Mouse (Mus musculus) heart, embryonic 14.5 days (tissue): ENCODE data around the gene Tmem108. TPM values are rescaled to one million over a fixed set of nuclear protein-coding genes. Genes with fewer than 3 reads are reported as not detected.

Experiments used
- ATAC-seq: fragments of 200-750 bp; cut with Nextera tagmentation; 2 replicates; pipeline ENCODE4 v1.8.0; 2017; ENCODE audit warnings: low read depth, moderate TSS enrichment; ENCODE audit not compliant: insufficient number of reproducible peaks, insufficient read depth, low FRiP score
- H3K27ac ChIP-seq, 2 experiments: fragments of 200-500 bp in 1 of 2; fragments of 300-500 bp in 1 of 2; sonication (generic) in 1 of 2; replicated peaks in 1 of 2; 2 replicates each; pipeline ENCODE4 v1.5.1; 2012 to 2014; ENCODE audit warnings: low read depth in 2 of 2, low read length in 2 of 2, control low read depth in 1 of 2, mild to moderate bottlenecking in 1 of 2, mixed read lengths in 1 of 2; ENCODE audit not compliant: control insufficient read depth in 1 of 2, insufficient read depth in 1 of 2
- H3K27me3 ChIP-seq: fragments of 300-500 bp; sonication (generic); 2 replicates; pipeline ENCODE4 v1.6.1; 2014; ENCODE audit warnings: mild to moderate bottlenecking, low read length, control low read depth; ENCODE audit not compliant: control insufficient read depth, insufficient read depth
- H3K36me3 ChIP-seq: fragments of 300-500 bp; sonication (generic); 2 replicates; pipeline ENCODE4 v1.6.1; 2014; ENCODE audit warnings: mild to moderate bottlenecking, control low read depth, low read length, mixed read lengths; ENCODE audit not compliant: control insufficient read depth, insufficient read depth
- H3K4me1 ChIP-seq, 2 experiments: fragments of 200-500 bp in 1 of 2; fragments of 300-500 bp in 1 of 2; sonication (generic) in 1 of 2; 2 replicates each; pipeline ENCODE4 v1.6.1; 2012 to 2014; ENCODE audit warnings: low read length in 2 of 2, control low read depth in 1 of 2, mixed read lengths in 1 of 2; ENCODE audit not compliant: control insufficient read depth in 2 of 2, insufficient read depth in 2 of 2
- H3K4me2 ChIP-seq: fragments of 300-500 bp; sonication (generic); 2 replicates; pipeline ENCODE4 v1.6.1; 2014; ENCODE audit warnings: mild to moderate bottlenecking, low read length
- H3K4me3 ChIP-seq, 2 experiments: fragments of 200-500 bp in 1 of 2; fragments of 300-500 bp in 1 of 2; sonication (generic) in 1 of 2; 2 replicates each; pipeline ENCODE4 v1.5.1; 2012 to 2014; ENCODE audit warnings: low read length in 2 of 2, mild to moderate bottlenecking in 2 of 2, control low read depth in 1 of 2, low read depth in 1 of 2, moderate library complexity in 1 of 2; ENCODE audit not compliant: control insufficient read depth in 1 of 2, insufficient read depth in 1 of 2
- H3K9ac ChIP-seq: fragments of 300-500 bp; sonication (generic); 2 replicates; pipeline ENCODE4 v1.6.1; 2014; ENCODE audit warnings: mild to moderate bottlenecking, low read length
- H3K9me3 ChIP-seq: fragments of 300-500 bp; sonication (generic); 2 replicates; pipeline ENCODE4 v1.6.1; 2016; ENCODE audit warnings: low read length, control low read depth; ENCODE audit not compliant: control insufficient read depth
- WGBS: fragments of 180-500 bp; shearing (Covaris S2); extraction: QIAGEN DNeasy Blood & Tissue Kit; methylation state at CpG from one replicate; pipeline ENCODE4 v1.1.7; 2014; 5-methylcytosine and 5-hydroxymethylcytosine counted together
- polyA plus RNA-seq: library from polyadenylated mRNA; unstranded; fragments of >200 nt; fragmentation: Nextera tagmentation; extraction: Ambion mirVana; gene quantifications from 2 replicates; pipeline ENCODE4 v1.2.1, GENCODE M21; 2014

Tmem108 gene
- polyA plus RNA-seq, 1 experiment from 2014 or later: 74.3 TPM

DNA sequence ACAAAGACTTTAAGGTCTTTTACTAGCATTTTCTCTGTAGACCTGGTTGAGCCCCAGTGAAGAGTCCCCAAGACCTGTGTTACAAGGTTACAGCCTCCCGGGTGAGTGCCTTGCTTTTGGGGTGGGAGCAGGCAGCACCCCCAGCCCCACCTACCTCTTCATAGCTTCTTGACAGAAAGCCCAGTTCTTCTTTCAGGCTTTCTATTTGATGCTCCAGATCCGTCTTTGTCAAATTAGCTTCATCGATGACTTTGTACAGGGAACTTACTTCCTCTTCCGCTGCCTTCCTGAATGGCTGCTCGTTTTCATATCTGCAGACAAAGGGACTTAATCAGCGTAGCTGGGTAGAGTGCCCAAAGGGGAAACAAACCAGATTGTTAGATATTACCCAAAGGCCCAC, 312.0 kb downstream of the Tmem108 start:
- WGBS: 74% methylated on average over 6 of the region's 6 CpGs
- Histone ChIP-seq H3K27ac (no peak overlapping the region), H3K4me3 (no peak overlapping the region), H3K36me3 (no peaks in the 10 kb centered on the region), H3K27me3 (no peaks in the 10 kb centered on the region), H3K4me2 (no peak overlapping the region), H3K9ac (no peak overlapping the region), H3K4me1 (peaks cover 0 to 2% of the 10 kb centered on the region in 2 experiments; a peak in 1 of 4 replicates), H3K9me3 (no peaks in the 10 kb centered on the region; the same call in 1 of the 2 replicates)
- no peak for ATAC-seq

DNA sequence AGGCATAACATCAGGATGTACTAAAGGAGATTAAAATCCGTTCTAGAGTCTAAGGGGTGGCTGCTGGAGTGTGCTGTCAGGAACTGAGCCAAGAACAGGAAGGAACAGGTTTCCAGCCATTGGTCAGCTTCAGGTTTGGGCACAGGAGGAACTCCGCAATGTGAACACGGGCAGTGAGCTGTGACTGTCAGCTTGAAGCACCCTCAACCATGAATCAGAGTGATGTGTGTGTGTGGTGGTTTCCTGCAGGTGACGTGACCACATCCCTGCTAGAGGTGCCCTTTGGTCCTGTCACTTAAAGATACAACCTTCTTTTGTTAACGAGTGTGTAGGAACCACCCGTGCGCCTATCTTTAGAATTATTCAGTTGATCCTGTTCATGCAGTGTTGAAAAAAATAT, 312.5 kb downstream of the Tmem108 start:
- no peak overlapping the region for H3K9ac ChIP-seq
- no peaks in the 10 kb centered on the region for H3K27me3 ChIP-seq
- H3K4me1 ChIP-seq: peaks cover 0 to 2% of the 10 kb centered on the region in 2 experiments; a peak in 1 of 4 replicates
- WGBS: 55% methylated on average over 7 of the region's 7 CpGs
- no peak overlapping the region for H3K4me2 ChIP-seq
- no peaks in the 10 kb centered on the region; the same call in 1 of the 2 replicates for H3K9me3 ChIP-seq
- H3K36me3 ChIP-seq: no peaks in the 10 kb centered on the region
- no peak overlapping the region for H3K4me3 ChIP-seq
- no peak overlapping the region for H3K27ac ChIP-seq
- ATAC-seq: no peak

DNA sequence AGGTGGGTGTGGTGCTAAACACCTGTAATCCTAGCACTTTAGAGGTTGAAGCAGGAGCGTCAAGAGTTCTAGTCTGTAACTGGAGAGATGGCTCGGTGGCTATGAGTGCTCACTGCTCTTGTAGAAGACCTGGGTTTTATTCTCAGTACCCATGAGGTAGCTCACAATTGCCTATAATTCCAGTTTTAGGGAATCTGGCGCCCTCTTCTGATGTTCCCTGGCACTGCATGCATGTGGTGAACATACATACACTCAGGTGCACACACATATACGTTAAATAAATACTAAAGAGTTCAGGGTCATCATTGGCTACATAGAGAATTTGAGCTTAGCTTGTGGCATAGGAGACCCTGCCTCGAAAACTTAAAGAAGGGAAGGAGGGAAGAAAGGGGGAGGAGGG, 317.0 kb downstream of the Tmem108 start:
- no peak overlapping the region for H3K4me2 ChIP-seq
- H3K27ac ChIP-seq: no peak overlapping the region
- no peaks in the 10 kb centered on the region for H3K36me3 ChIP-seq
- no peak for ATAC-seq
- 84% methylated on average over 5 of the region's 5 CpGs for WGBS
- no peak overlapping the region for H3K9ac ChIP-seq
- H3K27me3 ChIP-seq: no peaks in the 10 kb centered on the region
- H3K9me3 ChIP-seq: no peaks in the 10 kb centered on the region; the same call in 1 of the 2 replicates
- no peak overlapping the region for H3K4me3 ChIP-seq
- peaks cover 23 to 34% of the 10 kb centered on the region in 2 experiments for H3K4me1 ChIP-seq

DNA sequence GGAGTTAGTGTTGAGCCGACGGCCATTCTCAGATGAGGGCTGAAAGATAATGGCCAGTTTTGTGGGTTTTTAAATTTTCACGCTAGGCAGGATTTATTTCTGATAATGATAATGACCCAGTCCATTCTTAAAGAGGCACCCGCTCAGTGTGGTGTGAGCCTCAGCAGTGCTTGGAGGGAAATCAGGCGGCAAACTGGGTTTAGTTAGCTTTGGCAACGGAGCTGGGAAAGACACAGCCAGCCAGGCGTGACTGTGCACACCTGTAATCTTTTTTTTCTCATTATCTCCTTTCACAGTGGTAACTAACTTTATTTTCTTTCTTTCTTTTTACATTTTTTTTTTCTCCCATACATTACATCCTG, 317.8 kb downstream of the Tmem108 start:
- Histone ChIP-seq H3K9ac (peak overlapping the region; percentile 31; the same call in 1 of the 2 replicates), H3K36me3 (no peaks in the 10 kb centered on the region), H3K27me3 (no peaks in the 10 kb centered on the region), H3K4me2 (no peak overlapping the region), H3K4me1 (peaks cover 23 to 40% of the 10 kb centered on the region in 2 experiments), H3K9me3 (no peaks in the 10 kb centered on the region; the same call in 1 of the 2 replicates), H3K27ac (peak overlapping the region; percentile 44 to 59; a peak in 3 of 4 replicates), H3K4me3 (no peak overlapping the region)
- no peak for ATAC-seq
- WGBS: 57% methylated on average over 7 of the region's 7 CpGs

DNA sequence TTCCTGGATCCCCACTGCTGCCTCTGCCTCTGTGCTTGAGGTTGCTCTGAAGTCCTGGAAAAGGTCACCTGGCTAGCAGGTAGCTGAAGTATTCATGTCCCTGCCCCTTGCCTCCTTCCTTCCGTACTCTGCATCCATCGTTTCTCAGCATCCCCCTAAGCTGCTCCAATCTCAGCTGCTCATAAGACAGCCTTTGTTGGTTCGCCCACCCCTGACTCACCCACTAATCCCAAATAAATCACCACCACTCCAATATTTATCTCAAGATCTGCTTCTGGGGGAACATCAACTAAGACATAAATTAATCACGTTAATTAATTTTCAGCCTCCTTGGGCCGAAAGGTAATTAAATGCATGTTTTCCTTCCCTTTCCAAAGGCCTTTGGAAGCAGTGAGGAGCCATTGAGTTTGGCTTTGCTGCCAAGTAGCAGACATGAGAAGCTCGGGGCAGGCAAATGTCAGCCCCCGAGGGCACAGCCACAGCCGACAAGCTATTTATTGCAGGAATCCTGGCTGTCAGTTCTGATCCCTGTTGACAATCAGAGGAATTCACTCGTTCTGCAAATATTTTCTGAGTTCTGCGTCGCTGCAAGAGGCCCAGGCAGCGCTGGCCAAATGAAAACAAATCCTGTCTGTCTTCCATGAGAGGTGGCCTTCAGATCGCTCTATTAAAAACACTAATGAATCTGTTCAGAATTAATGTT, 318.4 kb downstream of the Tmem108 start:
- peak overlapping the region; percentile 31 for H3K9ac ChIP-seq
- H3K4me3 ChIP-seq: no peak overlapping the region
- no peaks in the 10 kb centered on the region for H3K36me3 ChIP-seq
- H3K27me3 ChIP-seq: no peaks in the 10 kb centered on the region
- ATAC-seq: no peak
- H3K9me3 ChIP-seq: no peaks in the 10 kb centered on the region; the same call in 1 of the 2 replicates
- peaks cover 28 to 45% of the 10 kb centered on the region in 2 experiments for H3K4me1 ChIP-seq
- WGBS: 39% methylated on average over 13 of the region's 13 CpGs
- peak overlapping the region; percentile 44 to 59 for H3K27ac ChIP-seq
- no peak overlapping the region for H3K4me2 ChIP-seq

DNA sequence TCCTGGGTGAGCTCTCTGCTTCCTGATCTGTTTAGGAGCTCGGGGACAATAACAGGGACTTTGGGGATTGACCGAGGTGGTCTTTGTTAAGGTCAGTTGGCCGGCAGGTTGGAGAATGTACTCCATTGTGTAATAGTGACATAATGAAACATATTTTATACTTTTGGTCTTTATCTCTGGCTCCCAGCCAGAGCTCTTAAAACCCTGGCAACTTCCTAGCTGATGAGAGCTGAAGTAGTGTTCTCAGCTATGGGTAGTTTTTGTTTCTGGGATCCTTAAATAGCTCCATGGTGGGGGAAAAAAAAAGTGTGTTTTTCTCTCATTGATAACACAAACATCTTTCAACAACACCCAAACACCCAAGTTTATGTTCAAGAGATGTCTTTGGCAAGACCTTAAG, 321.0 kb downstream of the Tmem108 start:
- Histone ChIP-seq H3K27ac (peak overlapping the region; percentile 20 to 70; a peak in 3 of 4 replicates), H3K4me2 (peak overlapping the region; percentile 30), H3K27me3 (no peaks in the 10 kb centered on the region), H3K4me3 (no peak overlapping the region), H3K9ac (no peak overlapping the region), H3K9me3 (no peaks in the 10 kb centered on the region; the same call in 1 of the 2 replicates), H3K4me1 (peaks cover 43 to 63% of the 10 kb centered on the region in 2 experiments), H3K36me3 (no peaks in the 10 kb centered on the region)
- WGBS: 15% methylated on average over 3 of the region's 3 CpGs
- peak; percentile 14; the same call in 1 of the 2 replicates for ATAC-seq

DNA sequence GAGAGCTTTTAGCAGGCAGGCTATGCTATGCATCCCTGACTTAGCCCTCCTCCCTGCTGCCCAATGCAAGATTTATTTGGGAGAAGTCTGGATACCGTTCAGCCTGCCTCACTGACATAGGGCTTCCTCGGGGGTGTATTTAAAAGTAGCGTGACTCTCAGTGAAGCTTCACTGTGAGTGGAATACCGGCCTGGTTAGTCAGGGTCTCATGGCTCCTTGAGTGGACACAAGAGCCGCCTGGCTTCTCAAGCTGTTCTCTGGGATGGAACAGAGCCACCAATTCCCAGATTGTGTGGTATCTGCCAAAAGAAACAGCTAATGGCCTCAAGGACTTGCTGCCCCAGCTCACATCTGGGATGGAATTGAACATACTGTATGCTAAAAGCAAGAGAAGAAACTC, 324.5 kb downstream of the Tmem108 start:
- Histone ChIP-seq H3K4me2 (no peak overlapping the region), H3K36me3 (no peaks in the 10 kb centered on the region), H3K27ac (no peak overlapping the region), H3K27me3 (no peaks in the 10 kb centered on the region), H3K9ac (no peak overlapping the region), H3K4me1 (peaks cover 41 to 70% of the 10 kb centered on the region in 2 experiments), H3K4me3 (no peak overlapping the region), H3K9me3 (no peaks in the 10 kb centered on the region)
- ATAC-seq: no peak
- WGBS: 53% methylated on average over 5 of the region's 5 CpGs
